Mouse (Mus musculus) testis, adult 2 months (tissue): Measurements from ENCODE around the gene Asf1b. TPM values are rescaled to one million over a fixed set of nuclear protein-coding genes. Genes with fewer than 3 reads are reported as not detected.
"Not testable (repeated sequence)": the region's sequence is repeated elsewhere in the genome, so short reads cannot be mapped to it uniquely, and the experiment has no call there.

Experiments used
- H3K27ac ChIP-seq: fragments of 200-500 bp; 2 replicates; pipeline ENCODE4 v1.5.1; 2012; ENCODE audit warnings: low read depth, low read length; ENCODE audit not compliant: control insufficient read depth, insufficient read depth
- H3K27me3 ChIP-seq: fragments of 200-500 bp; 2 replicates; pipeline ENCODE4 v1.6.1; 2012; ENCODE audit warnings: mild to moderate bottlenecking, low read length, moderate library complexity; ENCODE audit not compliant: control insufficient read depth, insufficient read depth
- H3K36me3 ChIP-seq: fragments of 200-500 bp; 2 replicates; pipeline ENCODE4 v1.6.1; 2012; ENCODE audit warnings: mild to moderate bottlenecking, low read length; ENCODE audit not compliant: control insufficient read depth, insufficient read depth
- H3K4me1 ChIP-seq: fragments of 200-500 bp; 2 replicates; pipeline ENCODE4 v1.6.1; 2012; ENCODE audit warnings: low read length; ENCODE audit not compliant: control insufficient read depth, insufficient read depth
- H3K4me3 ChIP-seq: fragments of 200-500 bp; 2 replicates; pipeline ENCODE4 v1.5.1; 2012; ENCODE audit warnings: low read depth, mild to moderate bottlenecking, low read length, moderate library complexity, mixed read lengths; ENCODE audit not compliant: control insufficient read depth
- CTCF ChIP-seq: fragments of 200-500 bp; IDR thresholded peaks from 2 replicates; pipeline ENCODE4 v1.5.1; 2012; ENCODE audit warnings: low read depth, mild to moderate bottlenecking, inconsistent platforms, low read length, moderate library complexity; ENCODE audit not compliant: control insufficient read depth, insufficient read depth, insufficient replicate concordance
- POLR2A ChIP-seq: fragments of 200-500 bp; IDR thresholded peaks from 2 replicates; pipeline ENCODE4 v1.6.1; 2012; ENCODE audit warnings: low read depth, mild to moderate bottlenecking, inconsistent platforms, low read length, moderate library complexity; ENCODE audit not compliant: control insufficient read depth
- polyA plus RNA-seq: library from polyadenylated mRNA; depleted of rRNA; stranded (reverse); fragments of >200 nt; gene quantifications from 2 replicates; pipeline ENCODE4 v1.2.3, GENCODE M21; 2012

Gene Asf1b
- polyA plus RNA-seq, 1 experiment, result 65.0 TPM

- no peak overlapping the region for H3K27ac ChIP-seq
- H3K4me3 ChIP-seq, result peak overlapping the region; percentile 33
- no peaks in the 10 kb centered on the region for H3K27me3 ChIP-seq
- H3K36me3 ChIP-seq, result no peaks in the 10 kb centered on the region
- TF ChIP-seq CTCF, result no peak
- H3K4me1 ChIP-seq, result peaks cover 44% of the 10 kb centered on the region
Measured at GRCm38 (mm10) chr8:84002957-84003611, 47.8 kb downstream of the Asf1b start.

DNA sequence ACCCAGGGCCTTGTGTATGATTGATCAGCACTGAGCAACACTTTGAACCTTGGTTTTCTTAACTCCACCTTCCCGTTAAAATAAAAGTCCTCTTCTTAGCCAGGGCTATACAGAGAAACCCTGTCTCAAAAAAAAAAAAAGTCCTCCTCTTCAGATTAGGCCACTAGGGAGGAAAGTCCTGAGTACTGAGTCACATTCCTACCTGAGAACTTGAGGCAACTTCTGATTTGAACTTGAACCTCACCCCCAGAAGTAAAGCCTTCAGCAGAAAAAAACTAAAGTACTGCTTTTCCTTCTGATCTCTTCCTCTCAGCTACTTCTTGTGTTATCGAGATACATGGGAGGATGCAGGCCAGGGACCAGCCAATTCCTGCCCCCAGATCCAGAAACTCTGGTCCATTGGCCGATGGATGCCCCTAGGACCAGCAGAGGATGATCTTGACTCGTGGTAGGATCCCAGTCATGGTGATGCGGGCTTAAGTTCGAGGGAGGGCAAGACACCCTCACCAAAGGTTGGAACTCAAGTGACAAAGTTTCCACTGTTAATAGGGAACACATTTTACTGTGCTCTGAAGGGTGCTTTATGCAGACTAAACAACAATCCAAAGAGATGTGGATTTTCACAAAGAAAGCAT, 48.4 kb downstream of the Asf1b start:
- Histone ChIP-seq H3K4me1 (peaks cover 39% of the 10 kb centered on the region), H3K27ac (no peak overlapping the region; the same call in 1 of the 2 replicates), H3K4me3 (peak overlapping the region; percentile 91), H3K27me3 (no peaks in the 10 kb centered on the region), H3K36me3 (no peaks in the 10 kb centered on the region)
- TF ChIP-seq POLR2A (no peak), CTCF (no peak)

DNA sequence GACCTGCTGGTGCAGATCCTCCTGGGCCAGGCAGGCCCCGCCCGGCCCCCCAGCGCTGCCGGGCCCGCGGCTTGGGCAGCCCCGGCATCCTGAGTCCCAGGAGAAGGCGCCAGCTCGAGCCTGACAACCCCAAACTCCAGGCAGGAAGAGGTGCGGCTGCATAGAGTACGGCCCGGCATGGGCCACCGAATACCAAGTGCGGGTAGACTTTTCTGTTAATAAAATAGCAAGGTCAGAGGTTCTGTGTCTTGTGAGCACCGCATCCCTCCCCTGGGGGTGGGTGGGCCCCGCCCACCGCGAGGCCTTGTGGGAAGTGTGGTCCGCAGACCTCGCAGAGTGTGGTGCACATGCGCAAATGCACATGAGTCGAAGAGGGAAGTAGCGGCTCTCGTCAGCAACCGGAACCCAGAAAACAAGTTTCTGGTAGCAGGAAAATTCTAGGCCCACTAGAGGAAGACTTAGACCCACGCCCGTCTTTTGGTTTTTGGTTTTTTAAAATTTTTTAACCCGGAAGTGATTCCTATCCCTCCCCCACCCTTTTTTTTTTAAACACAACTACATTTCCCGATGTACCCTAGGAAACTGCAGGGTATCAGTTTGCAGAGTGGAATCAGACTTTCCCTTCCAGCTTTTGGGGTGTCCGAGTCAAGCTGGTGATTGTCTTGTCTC, 49.4 kb downstream of the Asf1b start:
- H3K27ac ChIP-seq, result peak overlapping the region; percentile 90
- peak overlapping the region; percentile 91 for H3K4me3 ChIP-seq
- no peaks in the 10 kb centered on the region for H3K36me3 ChIP-seq
- peaks cover 33% of the 10 kb centered on the region for H3K4me1 ChIP-seq
- TF ChIP-seq CTCF (no peak), POLR2A (peak; percentile 55; the same call in 1 of the 2 replicates)
- no peaks in the 10 kb centered on the region for H3K27me3 ChIP-seq

DNA sequence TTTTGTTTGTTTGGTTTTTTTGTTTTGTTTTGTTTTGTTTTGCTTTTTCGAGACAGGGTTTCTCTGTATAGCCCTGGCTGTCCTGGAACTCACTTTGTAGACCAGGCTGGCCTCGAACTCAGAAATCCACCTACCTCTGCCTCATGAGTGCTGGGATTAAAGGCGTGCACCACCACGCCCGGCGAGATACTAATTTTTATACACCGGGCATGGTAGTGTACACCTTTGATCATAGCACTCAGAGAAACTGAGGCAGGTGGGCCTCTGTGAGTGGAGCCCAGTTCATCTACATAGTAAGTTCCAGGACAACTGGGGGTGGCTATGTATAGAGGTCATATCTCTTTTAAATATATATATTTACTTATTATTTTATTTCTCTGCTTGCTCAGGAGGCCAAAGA, 50.2 kb downstream of the Asf1b start:
- peaks cover 35% of the 10 kb centered on the region for H3K4me1 ChIP-seq
- H3K27ac ChIP-seq, H3K4me3 ChIP-seq, H3K27me3 ChIP-seq, H3K36me3 ChIP-seq: not testable (repeated sequence)

GRCm38 (mm10) chr8:84008362-84008761, 53.1 kb downstream of the Asf1b start:
- Histone ChIP-seq H3K36me3 (no peaks in the 10 kb centered on the region), H3K27me3 (no peaks in the 10 kb centered on the region), H3K27ac (no peak overlapping the region), H3K4me1 (peaks cover 37% of the 10 kb centered on the region), H3K4me3 (no peak overlapping the region)
- TF ChIP-seq POLR2A (no peak), CTCF (peak; percentile 28; the same call in 1 of the 2 replicates)

DNA sequence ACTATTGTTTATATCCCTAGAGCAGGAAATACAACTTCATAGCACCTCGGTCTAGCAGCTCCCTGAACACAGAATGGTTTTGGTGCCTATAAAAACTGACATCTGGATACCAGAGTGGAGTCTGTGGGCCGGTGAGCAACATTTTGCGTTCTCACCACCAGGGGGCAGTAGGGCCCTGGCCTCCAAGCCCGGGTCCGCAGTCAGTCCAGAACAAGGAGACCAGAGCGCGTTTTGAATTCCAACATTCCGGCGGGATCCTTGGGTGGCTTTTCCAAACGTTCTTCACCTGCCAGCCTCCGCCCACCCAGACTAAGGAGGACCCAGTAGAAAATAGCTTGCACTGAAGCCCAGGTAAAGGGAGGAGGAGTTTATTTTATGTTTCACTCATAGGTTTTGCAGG, 54.6 kb downstream of the Asf1b start:
- Histone ChIP-seq H3K4me1 (peaks cover 29% of the 10 kb centered on the region), H3K27me3 (no peaks in the 10 kb centered on the region), H3K27ac (no peak overlapping the region), H3K4me3 (no peak overlapping the region), H3K36me3 (no peaks in the 10 kb centered on the region)
- peak; percentile 92 for TF ChIP-seq CTCF
- TF ChIP-seq POLR2A, result no peak

DNA sequence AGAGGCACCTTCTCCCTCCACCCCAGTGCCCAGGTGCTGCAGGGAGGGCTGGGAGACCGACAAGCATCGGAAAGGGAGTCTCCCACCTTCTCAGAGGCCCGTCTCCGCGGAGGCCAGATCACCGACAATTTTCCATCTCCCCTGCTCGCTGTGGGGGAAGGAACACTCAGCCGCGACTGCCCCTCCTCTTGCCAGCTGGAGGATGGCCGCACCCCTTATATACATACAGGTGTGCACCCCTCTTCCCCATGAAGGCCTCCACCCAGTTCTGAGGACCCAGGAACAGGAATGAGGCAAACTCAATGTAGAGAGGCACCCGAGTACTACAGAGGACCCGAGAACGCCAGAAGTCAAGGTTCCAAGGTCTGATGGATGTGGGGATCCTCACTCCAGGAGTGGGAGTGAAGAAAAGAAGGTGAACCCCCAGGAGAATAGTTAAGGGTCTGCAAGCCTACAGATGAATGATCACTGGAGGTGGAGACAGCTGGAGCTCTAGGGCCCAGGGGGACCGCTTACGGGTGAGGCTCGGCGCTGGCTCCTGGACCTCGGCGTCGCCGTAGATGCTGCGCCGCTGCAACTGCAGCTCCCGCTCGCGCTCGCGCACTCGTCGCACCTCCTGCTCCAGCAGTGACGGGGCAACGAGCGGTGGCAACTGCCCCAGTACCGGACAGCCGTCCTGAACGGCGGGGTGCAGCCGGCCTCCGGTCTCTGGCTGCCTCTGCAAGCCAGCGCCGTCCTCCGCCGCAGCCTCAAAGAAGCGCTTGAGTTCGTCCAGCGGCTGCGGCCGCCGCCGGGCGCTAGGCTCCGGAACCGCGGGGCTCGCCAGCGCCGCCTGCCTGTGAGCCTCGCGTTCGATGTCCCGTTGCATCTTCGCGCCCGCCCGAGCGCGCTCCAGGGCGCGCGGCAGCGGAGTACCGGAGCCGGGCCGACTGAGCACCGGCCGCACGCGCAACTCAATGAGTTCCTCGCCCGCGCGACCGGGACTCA, 55.6 kb downstream of the Asf1b start:
- peaks cover 25% of the 10 kb centered on the region for H3K4me1 ChIP-seq
- H3K36me3 ChIP-seq, result no peaks in the 10 kb centered on the region
- peak overlapping the region; percentile 73 for H3K4me3 ChIP-seq
- H3K27ac ChIP-seq, result no peak overlapping the region
- H3K27me3 ChIP-seq, result no peaks in the 10 kb centered on the region
- TF ChIP-seq POLR2A, result no peak
- TF ChIP-seq CTCF, result peak; percentile 51; the same call in 1 of the 2 replicates
